Mouse (Mus musculus): Measurements from ENCODE around the gene Ccdc188. TPM values are rescaled to one million over a fixed set of nuclear protein-coding genes. Genes with fewer than 3 reads are reported as not detected.
"Not testable (repeated sequence)": the region's sequence is repeated elsewhere in the genome, so short reads cannot be mapped to it uniquely, and the experiment has no call there.

The Ccdc188 gene
- polyA plus RNA-seq, 1 experiment from 2014 or later, result not detected

GRCm38 (mm10) chr16:18181398-18181797, 36.3 kb upstream of the Ccdc188 start:
- WGBS, result 35% methylated on average over 10 of the region's 10 CpGs
- no peak overlapping the region for H3K9ac ChIP-seq (ENCODE audit: low read depth, low read length)
- no peak for ATAC-seq
- no peak overlapping the region for H3K4me2 ChIP-seq (ENCODE audit: low read length)
- no peaks in the 10 kb centered on the region for H3K27me3 ChIP-seq (replicated peaks; ENCODE audit: control insufficient read depth, insufficient read depth, low read length)
- no peak overlapping the region for H3K27ac ChIP-seq (ENCODE audit: low read depth, low read length)
- H3K4me1 ChIP-seq (ENCODE audit: control insufficient read depth, insufficient read depth, low read depth, low read length), result no peaks in the 10 kb centered on the region; the same call in 1 of the 2 replicates
- no peak overlapping the region for H3K4me3 ChIP-seq (ENCODE audit: low read length)
- H3K36me3 ChIP-seq (ENCODE audit: control insufficient read depth, insufficient read depth, low read length), result no peaks in the 10 kb centered on the region
- no peaks in the 10 kb centered on the region for H3K9me3 ChIP-seq (ENCODE audit: control insufficient read depth, low read length)

- H3K4me1 ChIP-seq (ENCODE audit: control insufficient read depth, insufficient read depth, low read depth, low read length), result no peaks in the 10 kb centered on the region
- 80% methylated on average over 8 of the region's 8 CpGs for WGBS
- no peak for ATAC-seq
These were observed 34.9 kb upstream of the Ccdc188 start for GRCm38 (mm10) chr16:18182766-18183165.

GRCm38 (mm10) chr16:18185715-18186449, 31.8 kb upstream of the Ccdc188 start:
- H3K9ac ChIP-seq (ENCODE audit: low read depth, low read length), result no peak overlapping the region
- H3K27me3 ChIP-seq (replicated peaks; ENCODE audit: control insufficient read depth, insufficient read depth, low read length), result no peaks in the 10 kb centered on the region
- H3K9me3 ChIP-seq (ENCODE audit: control insufficient read depth, low read length), result no peaks in the 10 kb centered on the region
- no peak overlapping the region for H3K4me2 ChIP-seq (ENCODE audit: low read length)
- ATAC-seq, result no peak
- no peaks in the 10 kb centered on the region for H3K4me1 ChIP-seq (ENCODE audit: control insufficient read depth, insufficient read depth, low read depth, low read length)
- no peaks in the 10 kb centered on the region for H3K36me3 ChIP-seq (ENCODE audit: control insufficient read depth, insufficient read depth, low read length)
- H3K27ac ChIP-seq (ENCODE audit: low read depth, low read length), result no peak overlapping the region
- no peak overlapping the region for H3K4me3 ChIP-seq (ENCODE audit: low read length)
- 82% methylated on average over 8 of the region's 8 CpGs for WGBS

More at GRCm38 (mm10) chr16:18182766-18183165, 34.9 kb upstream of the Ccdc188 start:
- no peak overlapping the region for H3K9ac ChIP-seq (ENCODE audit: low read depth, low read length)
- no peaks in the 10 kb centered on the region for H3K36me3 ChIP-seq (ENCODE audit: control insufficient read depth, insufficient read depth, low read length)
- H3K4me3 ChIP-seq (ENCODE audit: low read length), result no peak overlapping the region
- no peaks in the 10 kb centered on the region for H3K27me3 ChIP-seq (replicated peaks; ENCODE audit: control insufficient read depth, insufficient read depth, low read length)
- no peak overlapping the region for H3K4me2 ChIP-seq (ENCODE audit: low read length)
- no peak overlapping the region for H3K27ac ChIP-seq (ENCODE audit: low read depth, low read length)
- H3K9me3 ChIP-seq (ENCODE audit: control insufficient read depth, low read length), result no peaks in the 10 kb centered on the region

GRCm38 (mm10) chr16:18186798-18187197, 30.9 kb upstream of the Ccdc188 start:
- Histone ChIP-seq H3K9me3 (ENCODE audit: control insufficient read depth, low read length) (no peaks in the 10 kb centered on the region), H3K27me3 (replicated peaks; ENCODE audit: control insufficient read depth, insufficient read depth, low read length) (no peaks in the 10 kb centered on the region), H3K4me2 (ENCODE audit: low read length) (no peak overlapping the region), H3K9ac (ENCODE audit: low read depth, low read length) (no peak overlapping the region), H3K27ac (ENCODE audit: low read depth, low read length) (no peak overlapping the region), H3K36me3 (ENCODE audit: control insufficient read depth, insufficient read depth, low read length) (no peaks in the 10 kb centered on the region), H3K4me1 (ENCODE audit: control insufficient read depth, insufficient read depth, low read depth, low read length) (no peaks in the 10 kb centered on the region), H3K4me3 (ENCODE audit: low read length) (no peak overlapping the region)
- no peak for ATAC-seq
- WGBS, result 90% methylated on average over 4 of the region's 4 CpGs

GRCm38 (mm10) chr16:18187221-18187620, 30.5 kb upstream of the Ccdc188 start:
- H3K4me1 ChIP-seq (ENCODE audit: control insufficient read depth, insufficient read depth, low read depth, low read length), result no peaks in the 10 kb centered on the region
- H3K36me3 ChIP-seq (ENCODE audit: control insufficient read depth, insufficient read depth, low read length), result no peaks in the 10 kb centered on the region
- no peak overlapping the region for H3K4me3 ChIP-seq (ENCODE audit: low read length)
- H3K4me2 ChIP-seq (ENCODE audit: low read length), result no peak overlapping the region
- H3K9ac ChIP-seq (ENCODE audit: low read depth, low read length), result no peak overlapping the region
- H3K27me3 ChIP-seq (replicated peaks; ENCODE audit: control insufficient read depth, insufficient read depth, low read length), result no peaks in the 10 kb centered on the region
- no peaks in the 10 kb centered on the region for H3K9me3 ChIP-seq (ENCODE audit: control insufficient read depth, low read length)
- ATAC-seq, result no peak
- 86% methylated on average over 3 of the region's 3 CpGs for WGBS
- H3K27ac ChIP-seq (ENCODE audit: low read depth, low read length), result no peak overlapping the region

GRCm38 (mm10) chr16:18191006-18191405, 26.7 kb upstream of the Ccdc188 start:
- H3K9me3 ChIP-seq (ENCODE audit: control insufficient read depth, low read length), result no peaks in the 10 kb centered on the region
- peaks cover 10% of the 10 kb centered on the region for H3K4me1 ChIP-seq (ENCODE audit: control insufficient read depth, insufficient read depth, low read depth, low read length)
- H3K36me3 ChIP-seq (ENCODE audit: control insufficient read depth, insufficient read depth, low read length), result no peaks in the 10 kb centered on the region
- H3K9ac ChIP-seq (ENCODE audit: low read depth, low read length), result no peak overlapping the region
- no peak overlapping the region for H3K27ac ChIP-seq (ENCODE audit: low read depth, low read length)
- ATAC-seq, result no peak
- no peak overlapping the region for H3K4me3 ChIP-seq (ENCODE audit: low read length)
- no peak overlapping the region for H3K4me2 ChIP-seq (ENCODE audit: low read length)
- H3K27me3 ChIP-seq (replicated peaks; ENCODE audit: control insufficient read depth, insufficient read depth, low read length), result no peaks in the 10 kb centered on the region
- 80% methylated on average over 2 of the region's 2 CpGs for WGBS

- no peak overlapping the region for H3K4me3 ChIP-seq (ENCODE audit: low read length)
- H3K36me3 ChIP-seq (ENCODE audit: control insufficient read depth, insufficient read depth, low read length), result no peaks in the 10 kb centered on the region
- H3K27me3 ChIP-seq (replicated peaks; ENCODE audit: control insufficient read depth, insufficient read depth, low read length), result no peaks in the 10 kb centered on the region
- H3K27ac ChIP-seq (ENCODE audit: low read depth, low read length), result no peak overlapping the region
- peak overlapping the region; percentile 24; the same call in 1 of the 2 replicates for H3K9ac ChIP-seq (ENCODE audit: low read depth, low read length)
- peaks cover 18% of the 10 kb centered on the region for H3K4me1 ChIP-seq (ENCODE audit: control insufficient read depth, insufficient read depth, low read depth, low read length)
- WGBS, result 48% methylated on average over 15 of the region's 15 CpGs
- no peaks in the 10 kb centered on the region for H3K9me3 ChIP-seq (ENCODE audit: control insufficient read depth, low read length)
- H3K4me2 ChIP-seq (ENCODE audit: low read length), result no peak overlapping the region
- peak; percentile 49 for ATAC-seq
These were observed 23.3 kb upstream of the Ccdc188 start for GRCm38 (mm10) chr16:18194208-18194985.

- no peak overlapping the region for H3K9ac ChIP-seq (ENCODE audit: low read depth, low read length)
- H3K4me3 ChIP-seq (ENCODE audit: low read length), result no peak overlapping the region
- H3K4me2 ChIP-seq (ENCODE audit: low read length), result no peak overlapping the region
- H3K27ac ChIP-seq (ENCODE audit: low read depth, low read length), result no peak overlapping the region
- no peaks in the 10 kb centered on the region for H3K9me3 ChIP-seq (ENCODE audit: control insufficient read depth, low read length)
- peaks cover 18% of the 10 kb centered on the region for H3K4me1 ChIP-seq (ENCODE audit: control insufficient read depth, insufficient read depth, low read depth, low read length)
- peak; percentile 12; the same call in 1 of the 2 replicates for ATAC-seq
- no peaks in the 10 kb centered on the region for H3K27me3 ChIP-seq (replicated peaks; ENCODE audit: control insufficient read depth, insufficient read depth, low read length)
- WGBS, result 54% methylated on average over 5 of the region's 5 CpGs
- H3K36me3 ChIP-seq (ENCODE audit: control insufficient read depth, insufficient read depth, low read length), result no peaks in the 10 kb centered on the region
These were observed 22.6 kb upstream of the Ccdc188 start for GRCm38 (mm10) chr16:18195068-18195467.

- not testable (repeated sequence) for H3K27me3 ChIP-seq (replicated peaks; ENCODE audit: control insufficient read depth, insufficient read depth, low read length); H3K4me2 ChIP-seq (ENCODE audit: low read length); H3K36me3 ChIP-seq (ENCODE audit: control insufficient read depth, insufficient read depth, low read length); ATAC-seq; H3K27ac ChIP-seq (ENCODE audit: low read depth, low read length); H3K9me3 ChIP-seq (ENCODE audit: control insufficient read depth, low read length); H3K4me3 ChIP-seq (ENCODE audit: low read length); H3K9ac ChIP-seq (ENCODE audit: low read depth, low read length)
- WGBS, result 46% methylated on average over 3 of the region's 3 CpGs
- H3K4me1 ChIP-seq (ENCODE audit: control insufficient read depth, insufficient read depth, low read depth, low read length), result peaks cover 18% of the 10 kb centered on the region
These were observed 22.1 kb upstream of the Ccdc188 start for GRCm38 (mm10) chr16:18195561-18195960.

All from hindbrain, embryonic 16.5 days (tissue).